Mouse (Mus musculus) skeletal muscle tissue, postnatal 0 days (tissue): ENCODE results near the gene Itpr1. TPM values are rescaled to one million over a fixed set of nuclear protein-coding genes. Genes with fewer than 3 reads are reported as not detected.

Experiments
- microRNA-seq, 2 experiments: library from miRNA; unstranded; fragments of <30 nt; microRNA quantifications; one replicate each; pipeline ENCODE4; 2016
- polyA plus RNA-seq: library from polyadenylated mRNA; unstranded; fragments of >200 nt; fragmentation: Nextera tagmentation; extraction: Ambion mirVana; gene quantifications from 2 replicates; pipeline ENCODE4 v1.2.1, GENCODE M21; 2015

Itpr1 gene
- polyA plus RNA-seq = 3.9 and 4.5 TPM in 2 replicates

GRCm38 (mm10) chr6:108212881-108213295 is at the start of gene Itpr1:
Gene Itpr1 (plus strand): TSS chr6:108213096.

GRCm38 (mm10) chr6:108184847-108185684 is 27.8 kb upstream of the Itpr1 start, which contains the start of gene Sumf1:
Gene Sumf1 (minus strand): TSS chr6:108185582.

Small RNAs within 50 kb of the gene (microRNA-seq; reads per million reads assigned to microRNA genes)
- gene Mir7661 = 0 reads per million in 2 experiments

Other genes starting within 250 kb of the Itpr1 start
- 2.3 and 3.1 TPM in 2 replicates for gene Setmar, start 148.1 kb upstream of the Itpr1 start, polyA plus RNA-seq
- 14.4 and 16.2 TPM in 2 replicates for gene Sumf1, start 27.5 kb upstream of the Itpr1 start, polyA plus RNA-seq